Mouse (Mus musculus) forebrain, embryonic 15.5 days (tissue): ENCODE data around the gene Pcnt. TPM values are rescaled to one million over a fixed set of nuclear protein-coding genes. Genes with fewer than 3 reads are reported as not detected.

Source experiments
- ATAC-seq: fragments of 200-750 bp; cut with Nextera tagmentation; replicated peaks from 2 replicates; pipeline ENCODE4 v1.8.0; 2017; ENCODE audit warnings: mild to moderate bottlenecking, moderate TSS enrichment, moderate library complexity
- H3K27ac ChIP-seq: fragments of 300-500 bp; sonication (generic); replicated peaks from 2 replicates; pipeline ENCODE4 v1.5.1; 2015; ENCODE audit warnings: mild to moderate bottlenecking, inconsistent platforms
- H3K27me3 ChIP-seq: fragments of 300-500 bp; sonication (generic); 2 replicates; pipeline ENCODE4 v1.6.1; 2015; ENCODE audit warnings: inconsistent platforms
- H3K36me3 ChIP-seq: fragments of 300-500 bp; sonication (generic); 2 replicates; pipeline ENCODE4 v1.6.1; 2015; ENCODE audit warnings: mild to moderate bottlenecking, inconsistent platforms
- H3K4me1 ChIP-seq: fragments of 300-500 bp; sonication (generic); 2 replicates; pipeline ENCODE4 v1.6.1; 2015; ENCODE audit warnings: inconsistent platforms
- H3K4me2 ChIP-seq: fragments of 300-500 bp; sonication (generic); replicated peaks from 2 replicates; pipeline ENCODE4 v1.6.1; 2015; ENCODE audit warnings: mild to moderate bottlenecking, inconsistent platforms
- H3K4me3 ChIP-seq: fragments of 300-500 bp; sonication (generic); 2 replicates; pipeline ENCODE4 v1.5.1; 2015; ENCODE audit warnings: mild to moderate bottlenecking, inconsistent platforms
- H3K9ac ChIP-seq: fragments of 300-500 bp; sonication (generic); replicated peaks from 2 replicates; pipeline ENCODE4 v1.6.1; 2015; ENCODE audit warnings: mild to moderate bottlenecking, inconsistent platforms
- H3K9me3 ChIP-seq: fragments of 300-500 bp; sonication (generic); 2 replicates; pipeline ENCODE4 v1.6.1; 2016; ENCODE audit warnings: inconsistent platforms
- WGBS: fragments of 180-500 bp; shearing (Covaris S2); methylation state at CpG from one replicate; pipeline ENCODE4 v1.1.7; 2015; ENCODE audit warnings: mixed read lengths; 5-methylcytosine and 5-hydroxymethylcytosine counted together
- polyA plus RNA-seq: library from polyadenylated mRNA; unstranded; fragments of >200 nt; fragmentation: Nextera tagmentation; extraction: Ambion mirVana; gene quantifications from 2 replicates; pipeline ENCODE4 v1.2.1, GENCODE M21; 2015

Gene Pcnt
- polyA plus RNA-seq, 1 experiment from 2014 or later: 12.7 TPM

DNA sequence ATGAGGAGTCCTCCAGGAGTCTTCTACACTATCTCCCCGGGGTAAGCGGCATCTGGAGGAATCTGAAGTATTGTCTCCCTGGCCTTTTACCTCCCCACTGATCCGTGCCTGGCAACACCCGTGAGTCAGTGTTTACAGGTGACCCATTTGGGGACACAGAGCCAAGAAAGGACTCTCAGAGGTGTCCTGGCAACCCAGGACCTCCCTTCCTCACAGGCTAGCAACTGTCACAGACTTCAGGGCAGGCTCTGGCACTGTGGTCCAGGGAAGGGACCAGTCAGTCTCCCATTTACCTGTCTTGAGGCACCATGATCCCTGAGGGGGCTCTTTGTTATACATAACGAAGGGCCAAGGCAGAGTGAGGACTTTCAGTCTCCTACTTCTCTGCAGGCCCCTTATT is 6.3 kb upstream of the Pcnt start, which contains the start of gene 2610028H24Rik:
TSS of gene 2610028H24Rik (plus strand) at position 231 of the 400 bp plus-strand sequence.
- Histone ChIP-seq H3K36me3 (no peaks in the 10 kb centered on the region), H3K4me1 (no peaks in the 10 kb centered on the region), H3K4me2 (no peak within 1 kb of the TSS), H3K27ac (no peak within 1 kb of the TSS), H3K9ac (no peak within 1 kb of the TSS), H3K4me3 (no peak within 1 kb of the TSS), H3K9me3 (no peaks in the 10 kb centered on the region), H3K27me3 (no peaks in the 10 kb centered on the region)
- ATAC-seq: no peak
- WGBS: 67% methylated on average over 5 of the region's 5 CpGs

DNA sequence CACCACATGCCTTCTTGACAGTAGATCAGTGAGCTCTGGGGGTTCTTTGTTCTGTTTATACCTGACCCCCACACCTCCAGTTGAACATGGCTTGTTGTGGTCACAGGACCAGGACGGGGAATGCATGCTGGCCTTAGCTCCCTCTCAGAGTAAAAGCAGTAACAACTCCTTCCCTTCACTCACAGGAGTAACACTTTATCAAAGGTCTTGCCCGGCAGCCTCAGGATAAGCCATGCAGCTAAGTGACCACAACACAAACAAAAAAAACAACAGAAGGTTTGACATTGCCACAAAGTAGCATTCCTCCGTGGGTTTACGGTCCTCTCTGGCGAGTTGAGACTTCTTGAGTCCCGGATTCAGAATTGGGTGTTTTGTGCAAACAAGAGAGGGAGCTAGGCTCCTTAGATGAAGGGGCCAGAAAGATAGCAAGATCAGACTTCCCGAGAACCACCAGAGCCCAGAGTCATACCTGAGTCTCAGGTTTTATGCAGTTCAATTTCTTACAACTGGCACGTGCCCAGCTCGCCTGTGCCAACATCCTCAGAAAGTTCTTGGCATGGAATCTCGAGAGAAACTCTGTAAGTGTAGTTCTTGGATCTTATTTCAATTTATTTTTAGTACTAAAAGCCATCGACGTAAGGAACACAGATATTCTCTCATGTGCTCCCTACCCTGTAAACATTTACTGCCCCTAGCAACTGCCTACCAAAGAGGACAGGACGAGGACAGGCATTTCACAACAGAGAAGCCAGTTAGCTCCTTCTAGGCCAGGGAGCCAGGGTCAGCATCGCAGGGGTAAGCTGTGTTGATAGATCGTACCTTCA is 5.0 kb upstream of the Pcnt start:
- 84% methylated on average over 15 of the region's 15 CpGs for WGBS
- Histone ChIP-seq H3K36me3 (no peaks in the 10 kb centered on the region), H3K4me2 (no peak overlapping the region), H3K27ac (no peak overlapping the region), H3K4me3 (no peak overlapping the region), H3K27me3 (no peaks in the 10 kb centered on the region), H3K4me1 (peaks cover 8% of the 10 kb centered on the region; the same call in 1 of the 2 replicates), H3K9ac (no peak overlapping the region), H3K9me3 (no peaks in the 10 kb centered on the region)
- ATAC-seq: no peak

DNA sequence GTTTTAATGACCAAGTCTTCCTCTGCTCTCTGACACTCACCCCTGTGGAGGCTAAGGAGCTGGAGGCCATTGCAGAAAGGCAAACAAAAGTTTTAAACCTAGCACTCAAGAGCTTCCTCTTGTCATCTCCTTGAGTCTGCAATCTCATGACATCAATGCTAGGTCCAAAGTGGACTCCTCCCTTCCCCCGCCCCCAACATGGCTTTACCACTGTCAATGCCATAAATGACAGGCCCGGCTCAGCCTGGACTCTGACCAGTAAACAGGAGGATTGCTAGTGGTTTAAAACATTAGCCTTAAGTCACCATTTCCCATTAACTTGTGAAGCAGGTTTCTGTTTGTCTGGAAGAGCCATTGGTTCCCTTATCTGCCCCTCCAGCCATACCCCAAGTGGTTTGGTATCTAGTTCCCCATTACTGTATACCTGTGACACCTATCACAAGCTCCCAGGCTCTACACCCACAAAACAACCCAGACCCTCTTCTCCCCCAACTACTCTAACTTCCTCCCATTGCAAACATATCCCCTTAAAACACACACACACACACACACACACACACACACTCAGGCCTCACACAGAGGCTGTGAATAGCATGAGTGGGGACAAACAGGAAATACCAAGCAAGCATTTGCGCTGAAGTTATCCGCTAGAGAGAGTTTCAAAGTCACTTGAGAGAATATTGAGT is 3.6 kb upstream of the Pcnt start:
- Histone ChIP-seq H3K9ac (no peak overlapping the region), H3K36me3 (no peaks in the 10 kb centered on the region), H3K27me3 (no peaks in the 10 kb centered on the region), H3K9me3 (no peaks in the 10 kb centered on the region), H3K4me2 (no peak overlapping the region), H3K4me1 (peaks cover 16% of the 10 kb centered on the region), H3K27ac (no peak overlapping the region), H3K4me3 (no peak overlapping the region)
- ATAC-seq: no peak
- WGBS: 89% methylated on average over 4 of the region's 4 CpGs

DNA sequence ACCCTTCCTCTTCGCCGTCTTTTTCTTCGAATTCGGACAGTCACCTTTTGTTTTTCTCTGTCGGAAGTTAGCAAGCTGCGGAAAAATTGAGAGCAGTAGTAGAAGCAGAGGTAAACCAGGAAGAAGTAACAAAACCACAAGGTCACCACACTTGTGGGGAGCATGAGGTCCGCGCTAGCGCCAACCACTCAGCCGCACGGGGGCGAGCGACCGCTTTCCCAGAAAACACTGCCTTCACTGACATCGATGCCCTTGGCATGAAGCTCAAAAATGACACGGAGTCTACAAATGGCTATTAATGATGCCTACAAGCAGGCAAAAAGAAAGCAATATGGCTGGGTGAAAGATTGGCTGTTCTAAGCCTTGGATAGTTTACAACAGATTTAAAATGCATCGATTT is 2.3 kb downstream of the Pcnt start, which contains the start of gene AC141477.1:
TSS of gene AC141477.1 (minus strand) at position 164 of the 400 bp plus-strand sequence.
- Histone ChIP-seq H3K9ac (no peak within 1 kb of the TSS), H3K4me3 (peak within 1 kb of the TSS; percentile 88; the same call in 1 of the 2 replicates), H3K9me3 (no peaks in the 10 kb centered on the region), H3K27me3 (no peaks in the 10 kb centered on the region), H3K4me1 (peaks cover 21% of the 10 kb centered on the region), H3K36me3 (peaks cover 30% of the 10 kb centered on the region), H3K27ac (no peak within 1 kb of the TSS), H3K4me2 (0 out of 2 replicates have a peak within 1 kb of the TSS, but pooled peaks have one; percentile 78)
- 96% methylated on average over 17 of the region's 17 CpGs for WGBS
- ATAC-seq: no peak

DNA sequence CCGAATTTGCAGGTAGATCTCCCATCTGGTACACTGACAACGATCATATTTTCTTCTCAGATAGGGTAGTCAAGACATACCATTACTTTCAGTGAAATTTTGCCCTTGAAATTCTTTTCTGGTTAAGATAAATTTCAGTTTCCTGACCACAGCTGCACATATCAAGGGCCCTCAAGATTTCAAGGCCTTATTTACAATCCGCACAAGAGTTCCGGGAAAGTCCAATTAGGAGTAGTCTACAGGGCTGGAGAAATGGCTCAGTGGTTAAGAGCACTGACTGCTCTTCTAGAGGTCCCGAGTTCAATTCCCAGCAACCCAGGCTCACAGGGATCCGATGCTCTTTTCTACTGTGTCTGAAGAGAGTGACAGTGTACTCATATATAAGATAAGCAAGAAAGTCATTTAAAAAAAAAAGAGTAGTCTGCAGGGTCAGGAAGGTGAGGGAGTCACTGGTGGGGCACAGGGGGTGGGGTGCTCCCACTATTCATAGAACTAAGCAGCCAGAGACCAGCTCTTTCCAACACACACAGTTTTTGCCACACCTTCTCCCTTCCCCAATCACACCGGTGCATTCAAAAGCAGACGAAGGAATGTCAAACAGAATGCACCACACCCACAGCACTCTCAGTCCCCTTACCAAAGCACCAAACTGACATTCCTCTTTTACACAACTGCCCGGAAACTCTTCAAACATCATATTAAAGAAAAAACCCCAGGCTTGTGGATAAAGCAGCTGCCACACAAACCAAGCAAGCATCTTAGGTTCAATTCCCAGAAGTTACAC is 3.3 kb downstream of the Pcnt start:
- Histone ChIP-seq H3K4me1 (peaks cover 21% of the 10 kb centered on the region), H3K9me3 (no peaks in the 10 kb centered on the region), H3K9ac (no peak overlapping the region), H3K27ac (no peak overlapping the region), H3K36me3 (peaks cover 40% of the 10 kb centered on the region), H3K27me3 (no peaks in the 10 kb centered on the region), H3K4me2 (no peak overlapping the region), H3K4me3 (no peak overlapping the region)
- 97% methylated on average over 9 of the region's 9 CpGs for WGBS
- no peak for ATAC-seq

DNA sequence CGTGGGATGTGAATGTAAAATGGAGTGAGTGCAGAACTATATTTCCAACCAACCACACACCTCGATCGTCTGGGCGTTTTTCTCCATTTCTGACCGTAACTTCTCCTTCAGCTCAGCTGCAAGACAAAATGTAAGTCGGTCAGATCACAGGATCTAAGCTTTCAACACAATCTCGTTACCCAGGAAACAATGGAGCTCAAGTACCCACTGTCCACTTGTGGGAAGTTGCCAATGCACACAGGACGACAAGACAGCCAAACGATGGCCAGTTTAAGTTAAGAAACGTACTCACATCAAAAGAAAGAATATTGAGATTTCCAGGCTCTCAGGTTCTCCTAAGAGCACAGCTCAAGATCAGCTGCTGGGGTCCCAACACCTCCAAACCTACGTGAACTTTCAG is 8.7 kb downstream of the Pcnt start:
- 89% methylated on average over 11 of the region's 11 CpGs for WGBS
- Histone ChIP-seq H3K4me2 (no peak overlapping the region), H3K9me3 (no peaks in the 10 kb centered on the region), H3K4me1 (no peaks in the 10 kb centered on the region), H3K9ac (no peak overlapping the region), H3K27ac (no peak overlapping the region), H3K27me3 (no peaks in the 10 kb centered on the region), H3K4me3 (no peak overlapping the region), H3K36me3 (peaks cover 79% of the 10 kb centered on the region)
- no peak for ATAC-seq

DNA sequence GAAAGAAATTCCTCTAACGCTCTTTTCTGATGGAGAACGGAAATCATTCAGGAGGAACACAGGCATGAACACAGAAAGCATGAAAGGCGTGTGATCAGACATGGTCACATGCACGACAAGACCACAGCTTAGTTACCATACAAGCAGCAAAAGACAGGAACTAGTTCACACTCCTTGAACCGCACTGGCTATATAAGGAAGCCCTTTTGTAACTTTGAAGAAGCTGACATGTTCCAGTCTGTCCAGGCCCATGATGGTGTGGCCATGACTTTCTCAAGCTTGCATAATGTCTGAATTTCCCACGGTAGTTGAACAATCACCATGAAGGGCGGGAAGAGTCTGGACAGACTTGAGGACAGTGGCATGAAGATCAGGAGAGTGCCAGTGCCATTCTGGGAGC is 16.9 kb downstream of the Pcnt start:
- Histone ChIP-seq H3K4me3 (no peak overlapping the region), H3K9ac (no peak overlapping the region), H3K36me3 (peaks cover 81% of the 10 kb centered on the region), H3K4me2 (no peak overlapping the region), H3K27ac (no peak overlapping the region), H3K9me3 (no peaks in the 10 kb centered on the region), H3K27me3 (no peaks in the 10 kb centered on the region), H3K4me1 (no peaks in the 10 kb centered on the region)
- 94% methylated on average over 7 of the region's 7 CpGs for WGBS
- ATAC-seq: no peak

DNA sequence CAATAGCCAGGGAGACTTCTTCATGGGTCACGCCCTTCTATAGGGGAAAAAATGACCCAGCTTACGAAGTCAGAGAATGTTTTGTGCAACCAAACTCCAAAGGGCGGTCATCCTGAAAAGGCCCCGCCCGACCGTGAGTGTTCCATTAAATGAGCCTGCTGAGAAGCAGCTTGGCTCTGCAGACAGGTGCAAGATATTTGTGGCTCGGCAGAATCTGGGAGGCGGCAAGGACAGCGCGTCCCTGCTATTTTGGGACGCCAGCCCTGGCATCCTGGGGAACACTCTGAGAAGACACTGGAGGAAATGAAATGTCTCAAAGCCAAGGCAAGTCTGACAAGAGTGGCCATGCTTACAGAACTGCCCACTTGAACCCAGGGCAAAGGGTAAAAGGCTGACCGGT is 25.8 kb downstream of the Pcnt start:
- H3K4me1 ChIP-seq: no peaks in the 10 kb centered on the region
- H3K4me3 ChIP-seq: no peak overlapping the region
- no peak for ATAC-seq
- WGBS: 92% methylated on average over 12 of the region's 12 CpGs
- no peaks in the 10 kb centered on the region for H3K27me3 ChIP-seq
- H3K9me3 ChIP-seq: no peaks in the 10 kb centered on the region
- H3K27ac ChIP-seq: no peak overlapping the region
- peaks cover 71% of the 10 kb centered on the region for H3K36me3 ChIP-seq
- H3K9ac ChIP-seq: no peak overlapping the region
- H3K4me2 ChIP-seq: no peak overlapping the region

DNA sequence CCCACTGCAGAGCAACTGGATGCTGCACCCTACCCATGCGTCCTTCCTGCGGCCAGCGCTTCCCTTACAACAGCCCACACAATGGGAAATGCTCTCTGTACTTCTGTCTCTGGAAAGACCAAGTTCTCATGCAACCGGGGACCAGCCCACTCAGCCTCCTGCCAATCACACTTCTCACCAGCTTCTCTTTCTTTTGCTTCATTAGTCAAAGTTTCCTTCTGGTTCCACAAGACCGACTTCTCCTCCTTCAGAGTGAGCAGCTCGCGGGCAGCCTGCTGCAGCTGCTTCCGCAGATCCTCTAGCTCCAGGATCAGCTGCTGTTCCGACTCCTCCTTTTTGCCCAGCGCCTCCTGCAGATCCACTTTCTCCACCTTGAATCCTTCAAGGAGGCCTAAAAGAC is 34.1 kb downstream of the Pcnt start:
- no peak for ATAC-seq
- Histone ChIP-seq H3K4me3 (no peak overlapping the region), H3K9me3 (no peaks in the 10 kb centered on the region), H3K9ac (no peak overlapping the region), H3K27ac (no peak overlapping the region), H3K27me3 (no peaks in the 10 kb centered on the region), H3K4me2 (no peak overlapping the region), H3K36me3 (peaks cover 73% of the 10 kb centered on the region), H3K4me1 (no peaks in the 10 kb centered on the region)
- 93% methylated on average over 10 of the region's 10 CpGs for WGBS

DNA sequence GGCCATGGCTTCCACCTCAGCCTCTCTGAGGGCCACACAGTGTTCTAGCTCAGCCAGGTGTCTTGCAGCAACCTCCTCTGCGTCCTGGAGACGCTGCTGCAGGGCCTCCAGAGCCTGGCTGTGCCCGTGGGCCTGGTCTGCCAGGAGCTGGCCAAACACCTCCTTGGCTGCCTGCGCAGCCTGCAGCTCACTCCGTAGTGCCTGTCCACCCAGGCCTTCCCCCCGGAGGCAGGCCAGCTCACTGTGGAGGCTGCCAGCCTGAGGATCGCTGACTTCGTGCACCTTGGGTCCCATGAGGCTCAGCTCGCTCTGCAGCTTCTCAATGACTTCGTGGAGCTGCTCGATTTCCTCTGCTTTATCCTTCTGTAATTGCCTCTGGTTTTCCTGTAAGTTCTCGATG is 50.0 kb downstream of the Pcnt start:
- ATAC-seq: no peak

DNA sequence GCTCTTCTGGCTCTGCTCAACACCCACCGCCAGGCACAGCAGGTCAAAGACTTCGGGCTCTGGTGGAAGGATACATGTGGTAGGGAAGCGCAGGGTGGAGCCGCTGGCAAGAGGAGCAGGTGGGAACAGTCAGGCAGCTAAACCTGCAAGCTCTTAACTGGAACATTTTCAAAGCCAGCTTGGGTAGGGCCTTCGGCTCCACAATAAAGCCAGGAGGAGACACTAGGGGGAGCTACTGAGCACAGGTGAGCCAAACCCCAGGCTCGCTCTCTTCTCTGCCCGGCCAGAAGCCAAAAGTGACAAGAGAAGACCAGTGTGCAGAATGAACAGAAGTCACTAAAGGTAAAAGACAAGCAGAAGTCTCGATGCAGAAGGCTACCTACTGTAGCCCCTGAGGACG is 50.8 kb downstream of the Pcnt start:
- Histone ChIP-seq H3K9me3 (no peaks in the 10 kb centered on the region), H3K27ac (no peak overlapping the region), H3K4me2 (no peak overlapping the region), H3K4me1 (no peaks in the 10 kb centered on the region), H3K27me3 (no peaks in the 10 kb centered on the region), H3K4me3 (no peak overlapping the region), H3K9ac (no peak overlapping the region), H3K36me3 (peaks cover 47% of the 10 kb centered on the region)
- no peak for ATAC-seq
- WGBS: 87% methylated on average over 9 of the region's 9 CpGs

More for the DNA sequence above, 50.0 kb downstream of the Pcnt start:
- H3K9ac ChIP-seq: no peak overlapping the region
- H3K27ac ChIP-seq: no peak overlapping the region
- no peak overlapping the region for H3K4me2 ChIP-seq
- H3K9me3 ChIP-seq: no peaks in the 10 kb centered on the region
- H3K4me3 ChIP-seq: no peak overlapping the region
- no peaks in the 10 kb centered on the region for H3K27me3 ChIP-seq
- no peaks in the 10 kb centered on the region for H3K4me1 ChIP-seq
- WGBS: 96% methylated on average over 12 of the region's 12 CpGs
- H3K36me3 ChIP-seq: peaks cover 43% of the 10 kb centered on the region

DNA sequence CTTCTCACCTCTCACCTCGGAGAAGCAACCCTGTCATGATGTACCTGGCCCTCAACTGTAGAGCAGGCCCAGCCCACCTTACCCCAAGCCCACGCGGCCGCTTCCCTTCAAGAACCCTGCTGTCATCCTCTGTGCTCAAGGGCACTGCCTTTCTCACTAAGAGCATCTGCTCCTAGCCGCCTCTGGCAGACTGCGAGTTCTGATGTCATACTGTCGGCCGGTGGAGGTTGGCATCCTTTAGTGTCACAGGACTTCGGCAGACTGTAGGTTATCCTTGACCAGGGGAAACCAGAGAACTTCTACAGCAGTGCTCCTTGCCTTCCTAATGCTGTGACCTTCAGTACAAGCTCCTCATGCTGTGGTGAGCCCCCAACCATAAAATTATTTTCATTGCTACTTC is 51.4 kb downstream of the Pcnt start:
- 95% methylated on average over 9 of the region's 9 CpGs for WGBS
- H3K4me2 ChIP-seq: no peak overlapping the region
- H3K4me3 ChIP-seq: no peak overlapping the region
- no peak overlapping the region for H3K9ac ChIP-seq
- no peaks in the 10 kb centered on the region for H3K9me3 ChIP-seq
- no peaks in the 10 kb centered on the region for H3K4me1 ChIP-seq
- no peaks in the 10 kb centered on the region for H3K27me3 ChIP-seq
- ATAC-seq: no peak
- no peak overlapping the region for H3K27ac ChIP-seq
- peaks cover 53% of the 10 kb centered on the region for H3K36me3 ChIP-seq
